Mouse (Mus musculus) liver, embryonic 16.5 days (tissue): ENCODE measurements at regions not wholly inside any gene's neighbourhood (a gene's known extent, or its start where the extent isn't known, plus 50 kb on each side); places are given as distances from the start of the nearest gene placed in this dataset.

Experiments
- ATAC-seq: fragments of 200-750 bp; cut with Nextera tagmentation; 2 replicates; pipeline ENCODE4 v1.8.0; 2017; ENCODE audit warnings: low read depth, mild to moderate bottlenecking, moderate number of reproducible peaks, moderate library complexity
- H3K27ac ChIP-seq: fragments of 300-500 bp; sonication (generic); 2 replicates; pipeline ENCODE4 v1.5.1; 2014; ENCODE audit warnings: mild to moderate bottlenecking, low read length
- H3K27me3 ChIP-seq: fragments of 300-500 bp; sonication (generic); 2 replicates; pipeline ENCODE4 v1.6.1; 2014; ENCODE audit warnings: low read depth, low read length, mixed read lengths; ENCODE audit not compliant: control insufficient read depth, insufficient read depth
- H3K36me3 ChIP-seq: fragments of 300-500 bp; sonication (generic); 2 replicates; pipeline ENCODE4 v1.6.1; 2014; ENCODE audit warnings: mild to moderate bottlenecking; ENCODE audit not compliant: control insufficient read depth, insufficient read depth
- H3K4me1 ChIP-seq: fragments of 300-500 bp; sonication (generic); 2 replicates; pipeline ENCODE4 v1.6.1; 2014; ENCODE audit warnings: low read depth, low read length, mixed read lengths; ENCODE audit not compliant: control insufficient read depth
- H3K4me2 ChIP-seq: fragments of 300-500 bp; sonication (generic); 2 replicates; pipeline ENCODE4 v1.6.1; 2014; ENCODE audit warnings: low read depth, low read length, mixed read lengths
- H3K4me3 ChIP-seq: fragments of 300-500 bp; sonication (generic); 2 replicates; pipeline ENCODE4 v1.5.1; 2014; ENCODE audit warnings: low read depth, mild to moderate bottlenecking, low read length
- H3K9ac ChIP-seq: fragments of 300-500 bp; sonication (generic); 2 replicates; pipeline ENCODE4 v1.6.1; 2014; ENCODE audit warnings: low read depth, low read length
- H3K9me3 ChIP-seq: fragments of 300-500 bp; sonication (generic); replicated peaks from 2 replicates; pipeline ENCODE4 v1.6.1; 2016; ENCODE audit warnings: low read length; ENCODE audit not compliant: control insufficient read depth
- WGBS: fragments of 180-500 bp; shearing (Covaris S2); extraction: QIAGEN DNeasy Blood & Tissue Kit; methylation state at CpG from one replicate; pipeline ENCODE4 v1.1.7; 2014; ENCODE audit not compliant: insufficient replicate concordance; 5-methylcytosine and 5-hydroxymethylcytosine counted together

DNA sequence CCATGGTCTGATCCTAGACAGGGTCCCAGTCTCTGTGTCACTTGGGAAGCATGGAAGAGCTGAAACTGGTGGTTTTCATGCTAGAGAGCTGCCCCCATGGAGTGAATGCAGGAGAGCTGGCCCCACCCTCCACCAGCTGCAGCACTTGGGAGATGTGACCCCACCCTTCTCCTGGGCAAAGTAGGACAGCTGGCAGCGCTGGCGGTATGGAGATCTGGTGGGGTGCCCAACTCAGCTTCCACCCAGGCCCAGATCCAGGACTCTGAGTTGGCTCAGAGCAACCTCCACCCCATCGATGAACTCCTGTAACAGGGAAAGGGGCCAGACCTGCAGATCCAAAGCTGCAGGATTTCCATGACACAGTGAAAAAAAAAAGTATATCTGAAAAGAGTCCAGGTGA, 115.3 kb upstream of the Flrt2 start:
- H3K36me3 ChIP-seq = no peaks in the 10 kb centered on the region
- H3K4me2 ChIP-seq = no peak overlapping the region
- H3K9ac ChIP-seq = no peak overlapping the region
- WGBS = 73% methylated on average over 3 of the region's 3 CpGs
- no peak for ATAC-seq
- H3K27me3 ChIP-seq = no peaks in the 10 kb centered on the region
- no peaks in the 10 kb centered on the region for H3K9me3 ChIP-seq
- no peaks in the 10 kb centered on the region for H3K4me1 ChIP-seq
- no peak overlapping the region for H3K27ac ChIP-seq
- H3K4me3 ChIP-seq = no peak overlapping the region

DNA sequence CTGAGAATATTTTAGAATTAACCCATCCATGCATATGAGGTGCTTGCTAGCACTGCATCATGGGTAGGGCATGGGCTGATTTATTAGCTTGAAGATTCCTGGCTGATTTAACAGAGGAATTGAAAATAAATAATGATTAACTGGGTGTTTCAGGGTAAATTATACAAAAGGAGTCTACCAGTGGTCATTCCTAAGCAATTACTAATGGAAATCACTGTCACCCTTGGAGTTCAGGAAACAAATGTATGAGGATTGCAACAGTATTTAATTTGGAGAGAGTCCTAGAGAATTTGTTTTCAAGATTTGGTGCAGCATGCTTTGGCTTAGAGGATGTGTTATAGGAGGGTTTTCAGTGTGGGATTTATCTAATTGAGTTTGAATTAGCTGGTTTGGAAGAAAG, 103.0 kb upstream of the Flrt2 start:
- ATAC-seq = no peak
- Histone ChIP-seq H3K36me3 (no peaks in the 10 kb centered on the region), H3K27ac (no peak overlapping the region), H3K4me2 (no peak overlapping the region), H3K4me3 (no peak overlapping the region), H3K27me3 (no peaks in the 10 kb centered on the region), H3K4me1 (no peaks in the 10 kb centered on the region), H3K9ac (no peak overlapping the region), H3K9me3 (no peaks in the 10 kb centered on the region)

DNA sequence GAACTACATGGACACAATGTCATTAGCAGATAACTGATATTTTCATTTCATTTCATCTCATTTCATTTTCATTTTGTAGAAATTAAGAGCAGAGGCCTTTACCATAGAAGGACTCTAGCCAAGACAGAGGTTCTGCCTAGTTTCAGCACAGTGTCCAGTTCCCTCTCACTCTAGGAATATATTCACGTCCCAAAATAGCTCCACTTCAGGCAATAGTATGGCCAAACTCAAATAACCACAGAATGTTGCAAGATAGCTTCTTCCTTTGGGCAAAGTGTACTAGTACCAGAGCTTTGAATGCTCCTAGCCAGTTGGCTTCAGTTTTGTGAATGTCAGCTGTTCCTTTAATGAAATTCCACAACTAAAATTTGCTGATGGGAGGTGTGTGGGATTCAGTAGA, 72.7 kb upstream of the Flrt2 start:
- Histone ChIP-seq H3K9ac (no peak overlapping the region), H3K4me3 (no peak overlapping the region), H3K27ac (no peak overlapping the region), H3K4me2 (no peak overlapping the region), H3K36me3 (no peaks in the 10 kb centered on the region), H3K27me3 (no peaks in the 10 kb centered on the region), H3K4me1 (no peaks in the 10 kb centered on the region), H3K9me3 (no peaks in the 10 kb centered on the region)
- WGBS = 29% methylated on average over 1 of the region's 1 CpGs
- ATAC-seq = no peak

DNA sequence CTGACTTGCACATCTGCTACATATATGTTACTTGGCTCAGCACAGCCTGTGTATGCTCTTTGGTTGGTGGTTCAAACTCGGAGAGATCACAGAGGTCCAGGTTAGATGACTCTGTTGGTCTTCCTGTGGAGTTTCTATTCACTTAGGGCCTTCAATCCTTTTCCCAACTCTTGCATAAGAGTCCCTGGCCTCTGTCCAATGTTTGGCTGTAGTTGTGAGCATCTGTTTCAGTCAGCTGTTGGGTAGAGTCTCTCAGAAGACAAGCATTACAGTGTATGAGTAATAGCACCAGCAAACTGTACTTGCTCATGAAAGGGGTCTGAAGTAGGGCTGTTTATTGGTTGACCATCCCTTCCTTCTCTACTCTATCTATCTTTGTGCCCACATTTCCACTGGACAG, 61.0 kb upstream of the Flrt2 start:
- Histone ChIP-seq H3K27ac (no peak overlapping the region), H3K4me3 (no peak overlapping the region), H3K27me3 (no peaks in the 10 kb centered on the region), H3K36me3 (no peaks in the 10 kb centered on the region), H3K4me1 (no peaks in the 10 kb centered on the region), H3K4me2 (no peak overlapping the region), H3K9me3 (no peaks in the 10 kb centered on the region), H3K9ac (no peak overlapping the region)
- ATAC-seq = peak; percentile 43; the same call in 1 of the 2 replicates
- 50% methylated on average over 1 of the region's 1 CpGs for WGBS

DNA sequence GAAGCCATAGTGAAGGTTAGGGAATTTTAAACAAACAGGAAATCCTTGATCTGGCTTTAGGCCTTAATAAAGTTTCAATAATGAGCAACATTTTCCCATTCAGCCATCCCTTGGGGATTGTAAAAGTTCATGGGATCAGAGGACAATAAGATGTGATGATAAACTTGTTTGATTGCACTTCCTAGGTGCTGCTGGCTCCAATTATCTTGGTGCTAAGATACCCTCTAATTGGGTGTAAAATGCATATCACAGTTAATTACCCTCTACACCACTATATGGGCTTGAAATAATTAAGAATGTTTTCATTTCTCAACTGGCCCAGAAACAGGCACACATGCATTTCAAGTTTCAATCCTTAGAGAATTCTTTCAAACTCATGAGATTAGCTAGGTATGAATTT, 55.4 kb upstream of the Flrt2 start:
- no peaks in the 10 kb centered on the region for H3K27me3 ChIP-seq
- H3K36me3 ChIP-seq = no peaks in the 10 kb centered on the region
- no peak overlapping the region for H3K27ac ChIP-seq
- H3K9ac ChIP-seq = no peak overlapping the region
- no peak overlapping the region for H3K4me2 ChIP-seq
- H3K4me3 ChIP-seq = no peak overlapping the region
- H3K9me3 ChIP-seq = no peaks in the 10 kb centered on the region
- no peak for ATAC-seq
- H3K4me1 ChIP-seq = no peaks in the 10 kb centered on the region

DNA sequence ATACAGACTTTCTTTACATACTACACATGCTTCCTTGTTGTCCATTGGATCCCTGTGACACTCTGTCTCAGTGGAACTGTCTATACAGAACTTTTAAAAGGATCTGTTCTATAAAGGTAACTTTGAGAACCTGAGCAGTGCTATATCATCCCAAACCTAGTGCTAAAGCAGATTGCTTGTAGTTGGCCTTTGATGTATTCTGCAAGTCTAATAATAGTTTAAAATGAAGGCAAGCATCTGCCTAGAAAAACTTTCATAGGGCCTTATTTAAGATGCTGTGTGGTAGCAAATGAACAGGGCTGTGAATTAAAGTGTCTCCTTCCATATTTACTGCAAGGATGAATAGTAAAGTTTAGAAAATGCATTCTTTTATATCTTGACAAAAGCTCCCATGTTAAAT, 52.1 kb upstream of the Flrt2 start:
- Histone ChIP-seq H3K9ac (no peak overlapping the region), H3K4me3 (no peak overlapping the region), H3K27ac (no peak overlapping the region), H3K4me2 (no peak overlapping the region), H3K4me1 (no peaks in the 10 kb centered on the region), H3K36me3 (no peaks in the 10 kb centered on the region), H3K9me3 (no peaks in the 10 kb centered on the region), H3K27me3 (no peaks in the 10 kb centered on the region)
- no peak for ATAC-seq

DNA sequence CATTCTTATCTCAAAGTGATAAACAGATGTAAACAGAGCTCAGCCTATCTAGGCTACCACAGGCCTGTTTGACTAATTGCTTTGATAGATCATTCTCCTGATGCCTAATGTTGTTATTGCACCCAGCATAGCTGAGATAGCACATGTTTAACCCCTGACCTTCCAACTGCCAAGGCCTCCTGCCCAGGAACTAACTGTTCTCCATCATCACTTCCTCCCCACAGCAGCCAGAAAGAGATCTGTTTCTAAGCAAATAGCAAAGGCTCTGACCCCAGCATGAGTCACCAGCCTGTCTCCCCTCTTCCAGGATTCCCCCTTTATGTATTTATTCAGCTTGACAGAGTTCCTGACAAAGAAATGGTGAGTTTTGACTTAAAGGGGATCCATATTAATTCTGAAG, 50.4 kb upstream of the Flrt2 start:
- H3K4me1 ChIP-seq = no peaks in the 10 kb centered on the region
- no peak overlapping the region for H3K4me2 ChIP-seq
- H3K9me3 ChIP-seq = no peaks in the 10 kb centered on the region
- no peak overlapping the region for H3K27ac ChIP-seq
- no peak overlapping the region for H3K9ac ChIP-seq
- H3K36me3 ChIP-seq = no peaks in the 10 kb centered on the region
- ATAC-seq = no peak
- H3K27me3 ChIP-seq = no peaks in the 10 kb centered on the region
- no peak overlapping the region for H3K4me3 ChIP-seq
